Mouse (Mus musculus): ENCODE results near the gene Zfp316. TPM values are rescaled to one million over a fixed set of nuclear protein-coding genes. Genes with fewer than 3 reads are reported as not detected.

Gene Zfp316
- total and polyA plus RNA-seq, 2 experiments from 2014 or later: 6.8 to 32.1 TPM

- peaks cover 19% of the 10 kb centered on the region for H3K27me3 ChIP-seq (ENCODE audit: insufficient read depth, low read length)
Measured at GRCm38 (mm10) chr5:143292879-143293278, 23.1 kb upstream of the Zfp316 start.

GRCm38 (mm10) chr5:143289299-143289698 lies 19.5 kb upstream of the Zfp316 start:
- no peak overlapping the region for H3K9ac ChIP-seq (replicated peaks; ENCODE audit: low read length, poor library complexity, severe bottlenecking)
- H3K4me2 ChIP-seq (ENCODE audit: low read depth, low read length, poor library complexity, severe bottlenecking): no peak overlapping the region
- peaks cover 28% of the 10 kb centered on the region for H3K27me3 ChIP-seq (ENCODE audit: insufficient read depth, low read length)
- peaks cover 4% of the 10 kb centered on the region; the same call in 1 of the 2 replicates for H3K4me1 ChIP-seq (ENCODE audit: insufficient read depth, low read length)
- DNase-seq (ENCODE audit: low spot score) (no peak), ATAC-seq (ENCODE audit: low FRiP score) (no peak)
- no peak overlapping the region for H3K4me3 ChIP-seq (ENCODE audit: low read depth, low read length)
- no peak for TF ChIP-seq CTCF (IDR thresholded peaks at IDR 0.05)
- 65% methylated on average over 9 of the region's 9 CpGs for WGBS
- H3K36me3 ChIP-seq (ENCODE audit: insufficient read depth, low read length): no peaks in the 10 kb centered on the region; the same call in 1 of the 2 replicates
- H3K9me3 ChIP-seq (ENCODE audit: low read length): no peaks in the 10 kb centered on the region
- H3K27ac ChIP-seq (ENCODE audit: low read depth, low read length): no peak overlapping the region

More at GRCm38 (mm10) chr5:143292879-143293278, 23.1 kb upstream of the Zfp316 start:
- peak overlapping the region; percentile 75 for H3K9ac ChIP-seq (replicated peaks; ENCODE audit: low read length, poor library complexity, severe bottlenecking)
- peaks cover 4% of the 10 kb centered on the region; the same call in 1 of the 2 replicates for H3K4me1 ChIP-seq (ENCODE audit: insufficient read depth, low read length)
- H3K4me3 ChIP-seq (ENCODE audit: low read depth, low read length): peak overlapping the region; percentile 59
- no peaks in the 10 kb centered on the region for H3K9me3 ChIP-seq (ENCODE audit: low read length)
- no peak for TF ChIP-seq CTCF (IDR thresholded peaks at IDR 0.05)
- peak overlapping the region; percentile 96 for H3K4me2 ChIP-seq (ENCODE audit: low read depth, low read length, poor library complexity, severe bottlenecking)
- DNase-seq (ENCODE audit: low spot score) (no peak), ATAC-seq (ENCODE audit: low FRiP score) (0 out of 2 replicates have a peak, but pooled peaks have one; percentile 3)
- no peak overlapping the region for H3K27ac ChIP-seq (ENCODE audit: low read depth, low read length)
- peaks cover 3% of the 10 kb centered on the region; the same call in 1 of the 2 replicates for H3K36me3 ChIP-seq (ENCODE audit: insufficient read depth, low read length)
- 5% methylated on average over 15 of the region's 19 CpGs for WGBS

DNA sequence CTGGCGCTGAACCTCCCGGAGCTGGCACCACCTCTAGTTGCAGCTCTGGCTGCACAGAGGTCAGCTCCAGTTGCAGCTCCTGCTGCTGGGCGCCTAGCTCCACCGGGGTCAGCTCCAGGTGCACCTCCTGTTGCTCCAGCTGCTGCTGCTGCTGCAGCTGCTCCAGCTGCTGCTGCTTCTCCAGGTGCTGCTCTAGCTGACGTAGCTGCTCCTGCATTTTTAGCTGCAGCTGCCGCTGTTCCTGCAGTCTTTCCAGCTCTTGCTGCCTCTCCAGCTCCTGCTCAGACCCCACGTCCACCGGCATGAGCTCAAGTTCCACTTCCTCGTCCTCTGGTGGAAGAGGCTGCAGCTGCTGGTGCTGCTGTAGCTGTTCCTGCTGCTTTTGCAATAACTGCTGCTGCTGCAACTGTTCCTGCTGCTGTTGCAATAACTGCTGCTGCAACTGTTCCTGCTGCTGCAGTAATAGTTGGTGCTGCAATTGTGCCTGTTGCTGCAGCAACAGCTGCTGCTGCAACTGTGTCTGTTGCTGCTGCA lies 18.6 kb upstream of the Zfp316 start:
- 0 out of 2 replicates have a peak overlapping the region, but pooled peaks have one; percentile 16 for H3K4me3 ChIP-seq (ENCODE audit: low read depth, low read length)
- no peak overlapping the region for H3K9ac ChIP-seq (replicated peaks; ENCODE audit: low read length, poor library complexity, severe bottlenecking)
- WGBS: 29% methylated on average over 9 of the region's 9 CpGs
- no peaks in the 10 kb centered on the region for H3K9me3 ChIP-seq (ENCODE audit: low read length)
- no peaks in the 10 kb centered on the region; the same call in 1 of the 2 replicates for H3K36me3 ChIP-seq (ENCODE audit: insufficient read depth, low read length)
- peaks cover 26% of the 10 kb centered on the region for H3K27me3 ChIP-seq (ENCODE audit: insufficient read depth, low read length)
- no peak for ATAC-seq (ENCODE audit: low FRiP score)
- peak overlapping the region; percentile 35 for H3K4me2 ChIP-seq (ENCODE audit: low read depth, low read length, poor library complexity, severe bottlenecking)
- no peak for DNase-seq (ENCODE audit: low spot score)
- no peak overlapping the region for H3K27ac ChIP-seq (ENCODE audit: low read depth, low read length)
- no peaks in the 10 kb centered on the region for H3K4me1 ChIP-seq (ENCODE audit: insufficient read depth, low read length)
- TF ChIP-seq CTCF (IDR thresholded peaks at IDR 0.05): no peak

DNA sequence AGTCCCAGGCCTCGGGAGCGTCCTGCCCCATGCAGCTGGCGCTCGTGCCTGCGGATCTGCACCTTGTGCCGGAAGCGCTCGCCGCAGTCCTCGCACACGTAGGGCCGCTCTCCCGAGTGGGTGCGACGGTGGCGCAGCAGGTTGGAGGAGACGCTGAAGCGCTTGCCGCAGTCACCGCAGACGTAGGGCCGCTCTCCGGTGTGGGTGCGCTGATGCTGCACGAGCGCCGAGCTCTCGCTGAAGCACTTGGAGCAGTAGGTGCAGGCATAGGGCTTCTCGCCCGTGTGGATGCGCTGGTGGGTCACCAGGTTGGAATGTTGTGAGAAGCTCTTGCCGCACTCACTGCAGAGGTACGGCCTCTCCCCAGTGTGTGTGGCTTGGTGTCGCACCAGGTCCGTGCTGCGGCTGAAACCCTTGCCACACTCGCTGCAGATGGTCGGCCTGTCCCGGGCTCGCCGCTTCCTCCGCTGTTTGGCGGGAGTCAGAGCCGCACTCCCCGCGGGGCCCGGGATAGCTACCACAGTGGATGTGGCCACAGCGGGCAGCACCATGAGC lies 18.0 kb upstream of the Zfp316 start:
- TF ChIP-seq CTCF (IDR thresholded peaks at IDR 0.05): no peak
- Histone ChIP-seq H3K9me3 (ENCODE audit: low read length) (no peaks in the 10 kb centered on the region), H3K36me3 (ENCODE audit: insufficient read depth, low read length) (no peaks in the 10 kb centered on the region; the same call in 1 of the 2 replicates), H3K4me3 (ENCODE audit: low read depth, low read length) (peak overlapping the region; percentile 16; the same call in 1 of the 2 replicates), H3K9ac (replicated peaks; ENCODE audit: low read length, poor library complexity, severe bottlenecking) (no peak overlapping the region), H3K27ac (ENCODE audit: low read depth, low read length) (no peak overlapping the region), H3K4me1 (ENCODE audit: insufficient read depth, low read length) (no peaks in the 10 kb centered on the region), H3K4me2 (ENCODE audit: low read depth, low read length, poor library complexity, severe bottlenecking) (peak overlapping the region; percentile 35), H3K27me3 (ENCODE audit: insufficient read depth, low read length) (peaks cover 26% of the 10 kb centered on the region)
- DNase-seq (ENCODE audit: low spot score): no peak
- 11% methylated on average over 48 of the region's 48 CpGs for WGBS
- no peak for ATAC-seq (ENCODE audit: low FRiP score)

DNA sequence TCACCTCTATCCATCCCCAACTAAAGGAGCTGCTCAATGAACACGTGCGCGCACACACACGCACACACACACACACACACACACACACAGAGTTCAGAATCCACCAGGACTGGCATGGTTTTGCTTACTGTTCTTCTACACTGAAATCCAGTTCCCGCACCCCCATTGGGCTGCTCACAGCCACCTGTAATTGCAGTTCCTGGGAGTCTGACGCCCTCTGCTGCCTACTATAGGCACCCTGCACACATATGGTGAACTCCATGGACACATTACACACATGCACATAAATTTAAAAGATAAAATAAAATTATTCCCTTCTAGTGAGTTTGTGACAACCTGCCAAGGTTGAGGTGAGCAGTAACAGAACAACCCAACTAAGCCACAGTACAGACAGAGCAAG lies 14.9 kb upstream of the Zfp316 start:
- WGBS: 37% methylated on average over 6 of the region's 6 CpGs
- H3K9me3 ChIP-seq (ENCODE audit: low read length): no peaks in the 10 kb centered on the region
- ATAC-seq (ENCODE audit: low FRiP score) (no peak), DNase-seq (ENCODE audit: low spot score) (no peak)
- no peak overlapping the region for H3K4me2 ChIP-seq (ENCODE audit: low read depth, low read length, poor library complexity, severe bottlenecking)
- H3K27ac ChIP-seq (ENCODE audit: low read depth, low read length): no peak overlapping the region
- no peak overlapping the region for H3K9ac ChIP-seq (replicated peaks; ENCODE audit: low read length, poor library complexity, severe bottlenecking)
- no peak overlapping the region for H3K4me3 ChIP-seq (ENCODE audit: low read depth, low read length)
- peaks cover 23% of the 10 kb centered on the region for H3K27me3 ChIP-seq (ENCODE audit: insufficient read depth, low read length)
- H3K4me1 ChIP-seq (ENCODE audit: insufficient read depth, low read length): no peaks in the 10 kb centered on the region
- H3K36me3 ChIP-seq (ENCODE audit: insufficient read depth, low read length): no peaks in the 10 kb centered on the region; the same call in 1 of the 2 replicates
- TF ChIP-seq CTCF (IDR thresholded peaks at IDR 0.05): peak; percentile 42

DNA sequence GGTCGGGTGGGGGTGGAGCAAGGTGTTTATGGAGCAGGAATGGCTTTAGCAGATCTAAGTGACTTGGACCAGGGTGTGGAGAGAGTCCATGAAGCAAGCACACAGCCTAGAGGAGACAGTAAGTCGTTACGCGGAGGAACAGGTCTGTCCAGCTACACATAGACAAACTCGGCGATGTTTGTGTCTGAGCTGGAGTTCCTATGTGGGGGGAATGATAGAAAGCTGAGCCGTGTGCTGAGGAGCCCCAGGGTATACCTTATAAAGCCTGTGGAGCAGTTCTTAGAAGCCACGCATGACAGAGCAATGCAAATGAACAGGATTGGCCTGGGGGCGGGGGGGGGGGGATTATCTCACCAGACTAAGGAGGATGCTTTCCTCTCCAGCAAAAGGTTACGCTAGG lies 9.4 kb upstream of the Zfp316 start:
- no peak for ATAC-seq (ENCODE audit: low FRiP score)
- no peak overlapping the region for H3K4me2 ChIP-seq (ENCODE audit: low read depth, low read length, poor library complexity, severe bottlenecking)
- no peak overlapping the region for H3K4me3 ChIP-seq (ENCODE audit: low read depth, low read length)
- H3K36me3 ChIP-seq (ENCODE audit: insufficient read depth, low read length): no peaks in the 10 kb centered on the region
- no peak overlapping the region for H3K9ac ChIP-seq (replicated peaks; ENCODE audit: low read length, poor library complexity, severe bottlenecking)
- no peaks in the 10 kb centered on the region for H3K9me3 ChIP-seq (ENCODE audit: low read length)
- TF ChIP-seq CTCF (IDR thresholded peaks at IDR 0.05): no peak
- H3K4me1 ChIP-seq (ENCODE audit: insufficient read depth, low read length): no peaks in the 10 kb centered on the region
- DNase-seq (ENCODE audit: low spot score): no peak
- 33% methylated on average over 9 of the region's 10 CpGs for WGBS
- H3K27me3 ChIP-seq (ENCODE audit: insufficient read depth, low read length): no peaks in the 10 kb centered on the region; the same call in 1 of the 2 replicates
- H3K27ac ChIP-seq (ENCODE audit: low read depth, low read length): no peak overlapping the region
